23 mouse cellular contexts compared by ENCODE assay signal in genomic region chr16:96689419-96689818, GRCm38 (mm10).
"Had no signal": no experiment of that assay in that cellular context is flagged by ENCODE, and none has a peak within 500 bp of the region (broad histone marks: within the 10 kb centered on the region; RNA-seq: fewer than 3 reads in every experiment).

No protein-coding gene starts in this region.

- ATAC-seq: liver, postnatal 0 days; lung, postnatal 0 days had no signal

- H3K27me3 ChIP-seq: kidney, embryonic 15.5 days; limb, embryonic 12.5 days; limb, embryonic 15.5 days; neural tube, embryonic 12.5 days; neural tube, embryonic 15.5 days; stomach, embryonic 15.5 days had no signal

- DNase-seq: kidney, adult 11 months; kidney, adult 8-10 months; kidney, postnatal 10 days; kidney, postnatal 36 days; layer of hippocampus, postnatal 36 days; liver, postnatal 0 days; lung, embryonic 14.5 days; lung, postnatal 36 days; right cerebral cortex, adult 18-20 months; right cerebral cortex, postnatal 14 days; right cerebral cortex, postnatal 4 days; spleen, adult 18-20 months; thymus, postnatal 36 days had no signal

- H3K4me2 ChIP-seq: kidney, embryonic 15.5 days; limb, embryonic 12.5 days; limb, embryonic 15.5 days; liver, embryonic 11.5 days; lung, embryonic 14.5 days; neural tube, embryonic 12.5 days; neural tube, embryonic 15.5 days; stomach, embryonic 15.5 days had no signal

- H3K4me3 ChIP-seq: kidney, embryonic 15.5 days; left cerebral cortex, adult 2 months; limb, embryonic 12.5 days; limb, embryonic 15.5 days; neural tube, embryonic 12.5 days; neural tube, embryonic 15.5 days; stomach, embryonic 15.5 days had no signal

- H3K4me1 ChIP-seq: kidney, embryonic 15.5 days; limb, embryonic 15.5 days; stomach, embryonic 15.5 days had no signal

- H3K9me3 ChIP-seq: kidney, embryonic 15.5 days; limb, embryonic 12.5 days; limb, embryonic 15.5 days; neural tube, embryonic 12.5 days; neural tube, embryonic 15.5 days; stomach, embryonic 15.5 days had no signal

- H3K27ac ChIP-seq: kidney, embryonic 15.5 days; left cerebral cortex, adult 2 months; limb, embryonic 12.5 days; limb, embryonic 15.5 days; liver, embryonic 14.5 days; neural tube, embryonic 12.5 days; neural tube, embryonic 15.5 days; stomach, embryonic 15.5 days had no signal

- H3K9ac ChIP-seq: kidney, embryonic 15.5 days; limb, embryonic 12.5 days; limb, embryonic 15.5 days; liver, embryonic 14.5 days; liver, postnatal 0 days; lung, embryonic 14.5 days; neural tube, embryonic 12.5 days; neural tube, embryonic 15.5 days; stomach, embryonic 15.5 days had no signal

- H3K36me3 ChIP-seq: kidney, embryonic 15.5 days; limb, embryonic 12.5 days; limb, embryonic 15.5 days; neural tube, embryonic 12.5 days; stomach, embryonic 15.5 days had no signal
